Mouse (Mus musculus): Measurements from ENCODE around the gene Raf1. TPM values are rescaled to one million over a fixed set of nuclear protein-coding genes. Genes with fewer than 3 reads are reported as not detected.

Gene Raf1
- total and polyA plus RNA-seq, 3 experiments: 103 to 145 (median 109) TPM

- no peaks in the 10 kb centered on the region for H3K27me3 ChIP-seq (ENCODE audit: control insufficient read depth, insufficient read depth, low read length)
- H3K4me3 ChIP-seq: no peak overlapping the region
- DNase-seq: no peak
- no peak overlapping the region for H3K9ac ChIP-seq (ENCODE audit: low read depth, low read length)
- intact Hi-C loops (cut with DNase I): no loop called here
- no peak for TF ChIP-seq POLR2A (IDR thresholded peaks at IDR 0.05; ENCODE audit: insufficient read depth, low read depth, low read length)
- TF ChIP-seq CTCF (IDR thresholded peaks at IDR 0.05): no peak
- TF ChIP-seq EP300 (IDR thresholded peaks at IDR 0.05; ENCODE audit: insufficient read depth, low read depth, low read length): no peak
- no peak overlapping the region for H3K27ac ChIP-seq
- no peaks in the 10 kb centered on the region for H3K36me3 ChIP-seq (ENCODE audit: control insufficient read depth, insufficient read depth, low read length)
- peaks cover 12% of the 10 kb centered on the region for H3K4me1 ChIP-seq (ENCODE audit: control insufficient read depth, insufficient read depth, low read length)
- H3K79me2 ChIP-seq (replicated peaks; ENCODE audit: control insufficient read depth, insufficient read depth, low read length): peaks cover 8% of the 10 kb centered on the region
- WGBS: 72% methylated on average over 1 of the region's 1 CpGs
Measured at GRCm38 (mm10) chr6:115606461-115606860, 70.0 kb downstream of the Raf1 start.

GRCm38 (mm10) chr6:115601715-115602523, 74.5 kb downstream of the Raf1 start, which contains the start of gene Mkrn2:
Mkrn2 (plus strand) TSS chr6:115601902.
- Histone ChIP-seq H3K79me2 (replicated peaks; ENCODE audit: control insufficient read depth, insufficient read depth, low read length) (peaks cover 3% of the 10 kb centered on the region; the same call in 1 of the 2 replicates), H3K27ac (peak within 1 kb of the TSS; percentile 90), H3K4me1 (ENCODE audit: control insufficient read depth, insufficient read depth, low read length) (peaks cover 6% of the 10 kb centered on the region), H3K27me3 (ENCODE audit: control insufficient read depth, insufficient read depth, low read length) (no peaks in the 10 kb centered on the region), H3K4me3 (peak within 1 kb of the TSS; percentile 68), H3K36me3 (ENCODE audit: control insufficient read depth, insufficient read depth, low read length) (no peaks in the 10 kb centered on the region), H3K9ac (ENCODE audit: low read depth, low read length) (peak within 1 kb of the TSS; percentile 93)
- WGBS: 1% methylated on average over 61 of the region's 61 CpGs
- TF ChIP-seq POLR2A (IDR thresholded peaks at IDR 0.05; ENCODE audit: insufficient read depth, low read depth, low read length): peak; percentile 75
- TF ChIP-seq CTCF (IDR thresholded peaks at IDR 0.05): no peak
- TF ChIP-seq EP300 (IDR thresholded peaks at IDR 0.05; ENCODE audit: insufficient read depth, low read depth, low read length): peak; percentile 41; the same call in 1 of the 2 replicates
- peak; percentile 86 to 88 for DNase-seq
- intact Hi-C loops (cut with DNase I): loop anchor here (2.0 to 5.0 kb wide), 2 partner anchors 75 to 205 kb away; partner anchors contain the start of genes Raf1 and Rpl32

- Histone ChIP-seq H3K27ac (no peak overlapping the region), H3K9ac (ENCODE audit: low read depth, low read length) (no peak overlapping the region), H3K27me3 (ENCODE audit: control insufficient read depth, insufficient read depth, low read length) (no peaks in the 10 kb centered on the region), H3K4me1 (ENCODE audit: control insufficient read depth, insufficient read depth, low read length) (peaks cover 3% of the 10 kb centered on the region), H3K4me3 (peak overlapping the region; percentile 22; the same call in 1 of the 2 replicates), H3K36me3 (ENCODE audit: control insufficient read depth, insufficient read depth, low read length) (no peaks in the 10 kb centered on the region), H3K79me2 (replicated peaks; ENCODE audit: control insufficient read depth, insufficient read depth, low read length) (peaks cover 1% of the 10 kb centered on the region; the same call in 1 of the 2 replicates)
- intact Hi-C loops (cut with DNase I): loop anchor here (5.0 kb wide), 1 partner anchor 206 kb away; the partner anchor contains the start of gene Rpl32
- no peak for DNase-seq
- TF ChIP-seq CTCF (IDR thresholded peaks at IDR 0.05) (peak; percentile 35), EP300 (IDR thresholded peaks at IDR 0.05; ENCODE audit: insufficient read depth, low read depth, low read length) (no peak), POLR2A (IDR thresholded peaks at IDR 0.05; ENCODE audit: insufficient read depth, low read depth, low read length) (no peak)
- 67% methylated on average over 4 of the region's 4 CpGs for WGBS
Measured at GRCm38 (mm10) chr6:115601322-115601714, 75.1 kb downstream of the Raf1 start.

GRCm38 (mm10) chr6:115595667-115596066, 80.8 kb downstream of the Raf1 start:
- no peak for DNase-seq

GRCm38 (mm10) chr6:115594463-115594862, 82.0 kb downstream of the Raf1 start:
- H3K27me3 ChIP-seq (ENCODE audit: control insufficient read depth, insufficient read depth, low read length): no peaks in the 10 kb centered on the region
- intact Hi-C loops (cut with DNase I): no loop called here
- H3K79me2 ChIP-seq (replicated peaks; ENCODE audit: control insufficient read depth, insufficient read depth, low read length): no peaks in the 10 kb centered on the region
- no peaks in the 10 kb centered on the region for H3K36me3 ChIP-seq (ENCODE audit: control insufficient read depth, insufficient read depth, low read length)
- H3K27ac ChIP-seq: no peak overlapping the region
- WGBS: 79% methylated on average over 3 of the region's 3 CpGs
- no peak for TF ChIP-seq CTCF (IDR thresholded peaks at IDR 0.05)
- TF ChIP-seq POLR2A (IDR thresholded peaks at IDR 0.05; ENCODE audit: insufficient read depth, low read depth, low read length): no peak
- no peak for TF ChIP-seq EP300 (IDR thresholded peaks at IDR 0.05; ENCODE audit: insufficient read depth, low read depth, low read length)
- H3K4me3 ChIP-seq: no peak overlapping the region
- no peak for DNase-seq
- H3K4me1 ChIP-seq (ENCODE audit: control insufficient read depth, insufficient read depth, low read length): no peaks in the 10 kb centered on the region
- no peak overlapping the region for H3K9ac ChIP-seq (ENCODE audit: low read depth, low read length)

More at GRCm38 (mm10) chr6:115595667-115596066, 80.8 kb downstream of the Raf1 start:
- no peaks in the 10 kb centered on the region for H3K4me1 ChIP-seq (ENCODE audit: control insufficient read depth, insufficient read depth, low read length)
- H3K27ac ChIP-seq: no peak overlapping the region
- no peak overlapping the region for H3K9ac ChIP-seq (ENCODE audit: low read depth, low read length)
- TF ChIP-seq EP300 (IDR thresholded peaks at IDR 0.05; ENCODE audit: insufficient read depth, low read depth, low read length) (no peak), CTCF (IDR thresholded peaks at IDR 0.05) (no peak), POLR2A (IDR thresholded peaks at IDR 0.05; ENCODE audit: insufficient read depth, low read depth, low read length) (no peak)
- no peaks in the 10 kb centered on the region for H3K27me3 ChIP-seq (ENCODE audit: control insufficient read depth, insufficient read depth, low read length)
- H3K36me3 ChIP-seq (ENCODE audit: control insufficient read depth, insufficient read depth, low read length): no peaks in the 10 kb centered on the region
- intact Hi-C loops (cut with DNase I): no loop called here
- no peaks in the 10 kb centered on the region for H3K79me2 ChIP-seq (replicated peaks; ENCODE audit: control insufficient read depth, insufficient read depth, low read length)
- 62% methylated on average over 3 of the region's 3 CpGs for WGBS
- no peak overlapping the region for H3K4me3 ChIP-seq

- WGBS: 52% methylated on average over 4 of the region's 4 CpGs
- intact Hi-C loops (cut with DNase I): no loop called here
- no peaks in the 10 kb centered on the region for H3K36me3 ChIP-seq (ENCODE audit: control insufficient read depth, insufficient read depth, low read length)
- no peak for TF ChIP-seq CTCF (IDR thresholded peaks at IDR 0.05)
- TF ChIP-seq EP300 (IDR thresholded peaks at IDR 0.05; ENCODE audit: insufficient read depth, low read depth, low read length): no peak
- no peak for TF ChIP-seq POLR2A (IDR thresholded peaks at IDR 0.05; ENCODE audit: insufficient read depth, low read depth, low read length)
- no peaks in the 10 kb centered on the region for H3K27me3 ChIP-seq (ENCODE audit: control insufficient read depth, insufficient read depth, low read length)
- H3K27ac ChIP-seq: no peak overlapping the region
- H3K9ac ChIP-seq (ENCODE audit: low read depth, low read length): no peak overlapping the region
- no peak for DNase-seq
- no peaks in the 10 kb centered on the region for H3K4me1 ChIP-seq (ENCODE audit: control insufficient read depth, insufficient read depth, low read length)
- no peak overlapping the region for H3K4me3 ChIP-seq
- H3K79me2 ChIP-seq (replicated peaks; ENCODE audit: control insufficient read depth, insufficient read depth, low read length): no peaks in the 10 kb centered on the region
Measured at GRCm38 (mm10) chr6:115593252-115593651, 83.2 kb downstream of the Raf1 start.
